Mouse (Mus musculus) erythroblast, adult 5-6 weeks (primary cell): ENCODE measurements around the gene Mlec. TPM values are rescaled to one million over a fixed set of nuclear protein-coding genes. Genes with fewer than 3 reads are reported as not detected.

Experiments used
- ATAC-seq: replicated peaks from 2 replicates; pipeline ENCODE4 v1.8.0; 2016; ENCODE audit warnings: moderate number of reproducible peaks, mild to moderate bottlenecking, moderate TSS enrichment, inconsistent platforms; ENCODE audit not compliant: poor library complexity, low FRiP score, severe bottlenecking
- total RNA-seq, 2 experiments: library from RNA; stranded (forward) in 1 of 2; stranded (reverse) in 1 of 2; fragments of 150-400 nt in 1 of 2; fragments of 200-764, 138-1000 nt in 1 of 2; gene quantifications; 2 replicates each; pipeline versions ENCODE4 v1.2.3 to v1.2.4; 2015 to 2017; ENCODE audit warnings: low replicate concordance in 2 of 2

Mlec gene
- total RNA-seq (2015; ENCODE audit: low replicate concordance) (43.5 and 51.9 TPM in 2 replicates), total RNA-seq (2017; ENCODE audit: low replicate concordance) (34.8 and 42.3 TPM in 2 replicates)

- ATAC-seq: peak; percentile 95
These were observed at the start of gene Mlec for GRCm38 (mm10) chr5:115158040-115158983. Mlec (minus strand) TSS chr5:115158179.

- ATAC-seq: no peak
These were observed 49.3 kb upstream of the Mlec start for GRCm38 (mm10) chr5:115207244-115207643.

GRCm38 (mm10) chr5:115204562-115205311 is 46.8 kb upstream of the Mlec start:
- ATAC-seq: no peak

GRCm38 (mm10) chr5:115203735-115204561 is 46.0 kb upstream of the Mlec start:
- ATAC-seq: no peak

GRCm38 (mm10) chr5:115194626-115195221 is 36.7 kb upstream of the Mlec start:
- ATAC-seq: no peak

GRCm38 (mm10) chr5:115193669-115194625 is 36.0 kb upstream of the Mlec start, which contains the start of gene Cabp1:
Cabp1 (minus strand) TSS chr5:115194381.
- ATAC-seq: no peak

GRCm38 (mm10) chr5:115193226-115193625 is 35.2 kb upstream of the Mlec start:
- ATAC-seq: no peak

- ATAC-seq: no peak
These were observed 34.8 kb upstream of the Mlec start for GRCm38 (mm10) chr5:115192828-115193195.

GRCm38 (mm10) chr5:115191880-115192827 is 34.2 kb upstream of the Mlec start:
- ATAC-seq: no peak

GRCm38 (mm10) chr5:115190081-115190480 is 32.1 kb upstream of the Mlec start:
- no peak for ATAC-seq

GRCm38 (mm10) chr5:115188824-115189223 is 30.8 kb upstream of the Mlec start:
- peak; percentile 55 for ATAC-seq

- ATAC-seq: peak; percentile 78
These were observed 29.5 kb upstream of the Mlec start for GRCm38 (mm10) chr5:115187188-115188131.

- ATAC-seq: no peak
These were observed 28.5 kb upstream of the Mlec start for GRCm38 (mm10) chr5:115186371-115187073.

GRCm38 (mm10) chr5:115184726-115185125 is 26.7 kb upstream of the Mlec start:
- no peak for ATAC-seq

- ATAC-seq: no peak
These were observed 25.5 kb upstream of the Mlec start for GRCm38 (mm10) chr5:115183482-115183881.

- ATAC-seq: no peak
These were observed 24.9 kb upstream of the Mlec start for GRCm38 (mm10) chr5:115182925-115183324.
